Mouse (Mus musculus) heart, postnatal 36 days (tissue): ENCODE results near the gene Vav3. TPM values are rescaled to one million over a fixed set of nuclear protein-coding genes. Genes with fewer than 3 reads are reported as not detected.

Experiments used
- DNase-seq, 2 experiments: peaks; one replicate each; pipeline ENCODE4 v3.0.0; 2021 to 2022
- intact Hi-C: fragments of 180-260 bp; cut with DNase I; formaldehyde crosslinking; loops from one replicate; pipeline ENCODE4 v1.15.1; 2025
- total RNA-seq, 2 experiments: library from RNA; stranded (reverse); gene quantifications; 2 replicates each; pipeline ENCODE4 v1.2.3; 2021

The Vav3 gene
- total RNA-seq, 2 experiments from 2014 or later: 5.9 to 6.4 TPM

DNA sequence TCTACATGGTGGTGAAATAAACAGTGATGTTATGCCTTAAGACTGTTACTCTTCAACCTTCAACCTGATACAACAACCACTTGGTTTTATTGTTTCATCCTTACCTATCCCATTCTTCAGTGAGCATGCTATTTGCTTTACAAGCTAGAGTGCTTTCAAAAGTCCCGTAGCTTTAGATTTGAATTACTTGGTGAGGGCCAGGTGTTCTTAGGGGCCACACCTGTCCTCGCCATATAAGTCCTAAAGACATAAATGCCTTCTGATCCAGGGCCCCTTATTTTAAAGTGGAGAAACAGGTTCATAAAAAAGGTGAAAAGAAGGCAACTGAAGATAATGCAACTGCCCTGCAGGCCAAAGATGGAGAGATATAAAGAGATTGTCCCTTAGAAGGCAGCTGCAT lies 224.0 kb downstream of the Vav3 start:
- no peak for DNase-seq
- intact Hi-C loops: no loop called here

DNA sequence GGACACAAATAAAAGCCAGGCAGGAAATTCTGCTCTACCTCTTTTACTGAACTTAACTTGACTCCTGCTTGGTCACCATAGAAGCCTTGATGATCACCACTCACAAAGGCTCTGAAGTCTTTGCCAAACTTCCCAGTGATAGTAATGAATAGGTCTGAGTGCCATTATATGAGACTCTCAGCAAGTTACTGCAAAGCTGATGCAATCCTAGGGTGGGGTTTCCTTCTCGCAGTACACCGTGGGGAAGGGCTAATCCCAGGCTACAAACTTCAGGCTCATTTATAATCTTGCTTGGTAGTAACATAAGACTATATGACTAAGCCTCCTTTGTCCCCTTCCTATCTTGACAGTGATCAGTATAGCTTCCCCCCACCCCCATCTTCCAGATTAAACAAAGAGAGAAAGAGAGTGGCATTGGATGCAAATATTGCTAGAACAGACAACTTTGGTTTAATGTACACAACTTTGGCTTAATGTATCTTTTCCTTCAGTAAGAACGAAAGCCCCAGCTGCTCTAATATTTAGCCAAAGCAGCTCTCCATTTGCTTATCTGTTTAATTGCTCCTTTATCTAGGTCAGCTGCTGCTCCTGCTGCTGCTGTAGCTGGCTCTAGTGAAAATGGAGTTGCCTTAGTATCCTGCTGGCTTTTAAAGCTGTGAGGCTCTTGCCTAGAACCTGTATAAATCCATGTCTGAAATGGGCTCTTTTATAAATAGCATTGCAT lies 228.3 kb downstream of the Vav3 start:
- intact Hi-C loops: no loop called here
- DNase-seq: peak in 1 of 2 experiments; percentile 6

DNA sequence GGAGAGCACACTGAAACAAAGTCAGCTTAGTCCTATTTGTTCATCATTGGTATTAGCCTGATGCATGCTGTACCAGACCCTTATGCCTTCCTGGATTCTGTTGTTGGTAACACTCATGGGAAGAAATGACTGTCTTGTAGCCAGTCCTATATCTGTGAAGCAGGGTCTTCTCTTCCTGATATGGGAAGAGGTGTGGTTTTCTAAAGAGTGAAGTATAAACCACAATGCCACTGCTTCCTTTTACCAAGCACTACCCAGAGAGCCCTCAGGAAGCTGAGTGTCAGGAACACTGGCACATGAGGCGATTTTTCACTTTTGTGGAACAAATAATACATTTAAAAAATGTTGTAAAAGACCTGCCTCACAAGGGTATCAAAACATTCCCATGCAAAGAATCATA lies 231.0 kb downstream of the Vav3 start:
- no peak for DNase-seq
- intact Hi-C loops: no loop called here

DNA sequence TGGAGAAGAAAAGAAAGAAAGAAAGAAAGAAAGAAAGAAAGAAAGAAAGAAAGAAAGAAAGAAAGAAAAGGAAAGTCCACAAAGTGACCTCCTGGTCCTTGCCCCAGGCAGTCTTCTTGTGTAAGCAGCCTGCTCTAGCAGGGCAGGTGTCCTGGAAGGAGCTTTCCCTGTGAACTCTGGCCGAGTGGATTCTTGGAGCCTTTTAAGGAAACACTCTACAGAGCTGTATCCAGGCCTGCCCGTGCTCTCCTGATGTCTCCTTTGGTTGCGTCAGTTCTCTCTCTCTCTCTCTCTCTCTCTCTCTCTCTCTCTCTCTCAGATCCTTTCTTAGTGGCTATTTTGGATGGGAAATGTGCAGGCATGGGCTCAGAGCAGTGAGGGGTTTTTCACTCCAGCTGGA lies 232.4 kb downstream of the Vav3 start:
- intact Hi-C loops: no loop called here
- no peak for DNase-seq

DNA sequence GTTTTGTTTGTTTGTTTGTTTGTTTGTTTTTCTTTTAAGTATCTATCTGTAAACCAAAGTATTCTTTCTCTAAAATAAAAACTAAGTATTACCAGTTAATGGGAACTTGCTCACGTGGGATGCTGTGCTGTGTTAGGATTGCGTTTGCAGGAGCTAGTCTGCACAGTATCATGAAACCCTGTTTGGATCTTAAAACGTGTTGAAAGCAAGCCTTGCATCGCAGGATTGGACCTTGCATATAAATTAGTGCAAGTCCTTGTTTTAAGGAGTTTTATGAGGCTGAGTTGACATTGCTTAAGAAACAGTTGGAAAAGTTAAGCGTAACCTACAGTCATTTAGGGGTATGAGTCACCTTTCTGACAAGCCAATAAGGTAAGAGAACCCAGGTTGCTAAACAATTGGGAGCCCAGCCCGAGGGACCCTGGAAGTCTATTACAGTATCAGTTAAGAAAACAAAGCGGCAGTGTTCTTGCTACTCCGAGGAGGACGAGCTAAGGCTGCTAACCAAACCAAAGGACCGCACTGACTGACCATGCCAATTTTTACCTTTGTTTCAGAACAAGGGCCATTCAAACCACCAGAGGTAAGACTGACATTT lies 233.2 kb downstream of the Vav3 start:
- intact Hi-C loops: no loop called here

DNA sequence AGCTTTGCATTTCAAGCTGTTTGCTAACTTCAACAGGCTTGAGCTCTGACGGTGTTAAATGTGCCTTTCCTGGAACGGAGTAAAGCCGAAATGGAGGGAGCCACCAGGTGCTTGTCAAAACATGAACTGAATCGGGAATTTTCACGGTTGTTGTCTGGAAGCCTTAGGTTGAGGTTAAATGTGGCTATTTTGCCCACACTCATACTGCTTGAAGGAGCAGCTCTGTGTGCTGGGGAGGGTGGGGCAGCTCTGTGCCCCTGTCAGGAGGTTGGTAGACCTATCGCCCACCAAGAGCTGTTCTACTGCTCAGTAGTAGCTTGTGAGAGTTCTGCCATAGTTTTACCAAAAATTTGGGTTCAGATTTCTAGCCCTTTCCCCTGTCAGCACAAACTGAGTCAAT lies 233.7 kb downstream of the Vav3 start:
- DNase-seq: no peak
- intact Hi-C loops: no loop called here

More for the DNA sequence above, 233.2 kb downstream of the Vav3 start:
- DNase-seq: no peak

DNA sequence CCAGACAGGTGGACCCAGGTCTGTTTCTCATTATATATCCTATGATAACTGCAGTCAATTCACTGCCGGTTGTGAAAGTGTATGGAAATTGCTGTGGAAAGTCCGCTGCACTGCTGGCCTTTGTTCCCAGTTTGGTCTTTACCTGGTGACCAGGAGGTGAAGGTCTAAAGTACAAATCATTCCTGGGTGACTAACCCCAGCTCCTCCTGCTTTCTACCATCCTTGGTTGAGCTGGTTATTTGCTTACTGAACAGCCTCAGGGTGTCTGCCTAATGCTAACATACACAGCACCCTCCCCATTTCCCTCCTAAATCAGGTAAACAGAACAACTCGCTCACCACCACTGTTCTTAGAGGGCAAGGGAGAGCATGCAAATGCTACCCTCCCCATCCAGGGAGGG lies 237.9 kb downstream of the Vav3 start:
- no peak for DNase-seq
- intact Hi-C loops: no loop called here

DNA sequence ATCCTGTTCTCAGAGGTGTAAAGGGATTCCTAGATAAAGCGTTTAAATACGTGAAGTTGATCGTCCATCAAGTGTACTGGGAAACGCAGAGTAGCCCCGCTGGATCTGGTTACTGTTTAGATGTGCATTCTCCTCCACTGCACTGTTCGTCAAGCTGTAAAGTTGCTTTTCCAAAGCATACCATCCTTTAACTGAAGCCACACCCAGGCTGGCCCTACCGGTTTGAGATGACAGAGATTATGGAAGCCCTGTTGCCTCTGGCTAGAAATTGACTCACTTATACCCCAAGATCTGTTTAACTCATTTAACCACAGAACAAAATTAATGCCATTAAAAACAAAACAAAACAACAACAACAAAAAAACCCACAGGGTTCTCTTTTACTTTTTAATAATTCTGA lies 238.5 kb downstream of the Vav3 start:
- intact Hi-C loops: no loop called here
- DNase-seq: no peak

DNA sequence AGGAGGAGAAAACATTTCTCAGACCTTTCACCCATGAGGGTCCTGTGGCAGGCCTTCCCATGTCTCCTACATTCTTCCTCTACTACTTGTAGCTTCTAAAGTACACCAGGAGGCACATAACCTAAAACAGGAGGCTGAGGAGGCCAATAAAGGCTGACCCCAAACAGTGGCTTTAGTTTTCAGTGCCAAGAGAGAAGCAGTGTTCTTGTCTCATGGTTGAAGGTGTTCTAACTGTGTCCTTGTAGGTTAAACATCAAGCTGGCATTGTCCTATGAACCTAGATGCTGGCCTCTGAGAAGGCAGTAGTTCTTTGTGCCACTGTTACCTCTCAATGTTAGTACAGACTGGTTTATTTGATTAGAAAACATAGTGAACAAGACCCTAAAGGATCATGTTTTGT lies 245.5 kb downstream of the Vav3 start:
- intact Hi-C loops: no loop called here
- no peak for DNase-seq

DNA sequence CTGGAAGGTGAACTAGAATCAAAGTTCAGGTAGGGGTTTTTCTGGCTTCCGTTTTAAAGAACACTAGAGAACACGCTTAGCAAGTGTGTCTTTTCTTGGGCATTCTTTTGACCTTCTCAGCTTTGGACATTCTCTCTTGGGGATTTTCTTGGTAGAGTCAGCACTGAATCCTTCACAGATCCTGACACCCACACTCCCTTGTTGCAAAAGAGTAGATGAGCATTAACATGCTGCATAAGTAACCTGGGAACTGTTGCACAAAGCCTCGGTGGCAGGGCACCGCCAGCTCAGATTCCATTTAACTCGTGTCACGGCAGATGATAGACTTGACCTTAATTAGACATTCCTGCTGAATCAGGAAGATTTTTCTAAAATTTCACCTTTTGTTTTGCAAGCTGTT lies 252.5 kb downstream of the Vav3 start:
- DNase-seq: no peak
- intact Hi-C loops: no loop called here

DNA sequence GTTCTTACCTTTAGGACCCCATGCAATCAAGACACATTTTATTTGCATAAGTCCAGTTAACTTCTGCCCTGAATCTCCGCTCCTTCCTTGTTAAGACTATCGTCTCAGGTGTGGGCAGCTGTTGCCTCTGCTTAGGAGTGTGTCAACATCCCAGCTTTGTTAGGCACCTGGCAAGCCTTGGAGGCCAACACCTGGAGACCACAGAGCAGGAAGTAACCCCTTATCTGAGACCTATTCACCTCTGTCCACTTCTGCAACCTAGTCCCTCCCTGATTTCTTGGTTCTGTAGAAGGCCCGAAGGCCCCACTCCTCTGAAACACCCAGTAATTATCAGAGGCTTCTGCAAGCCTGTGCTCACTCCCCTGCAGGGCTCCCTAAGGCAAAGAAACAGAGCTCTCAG lies 255.6 kb downstream of the Vav3 start:
- intact Hi-C loops: no loop called here
- no peak for DNase-seq

DNA sequence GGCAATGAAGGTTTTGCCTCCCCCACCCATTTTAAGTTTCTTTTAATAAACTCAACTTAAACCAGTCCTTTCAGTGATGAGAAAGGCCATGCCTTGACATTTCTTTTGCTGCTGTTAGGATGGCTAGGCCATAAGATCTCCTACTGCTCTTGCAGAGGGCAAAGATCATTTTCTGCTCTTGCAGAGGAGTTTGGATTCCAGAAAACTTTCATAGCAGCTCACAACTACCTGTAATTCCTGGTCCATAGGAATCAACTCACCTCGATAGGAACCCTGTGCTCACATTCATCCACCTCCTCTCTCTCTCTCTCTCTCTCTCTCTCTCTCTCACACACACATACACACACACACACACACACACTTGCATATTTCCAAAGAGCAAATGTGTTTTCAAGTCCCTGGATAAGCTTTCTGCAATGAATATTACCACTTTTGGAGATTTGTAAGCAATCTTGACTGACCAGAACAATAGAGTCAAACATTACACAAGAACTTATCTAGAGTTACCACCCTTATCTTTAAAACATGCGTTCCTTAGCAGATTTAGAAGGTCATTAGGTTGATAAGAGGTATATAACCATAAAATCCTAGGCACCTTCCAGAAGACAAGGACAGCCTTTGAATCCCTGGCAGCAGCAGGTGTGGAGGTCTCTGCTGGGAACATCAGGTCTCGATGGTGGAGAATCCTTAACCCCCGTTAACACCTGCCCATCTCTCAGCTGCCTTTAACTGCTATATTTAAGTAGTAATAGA lies 260.4 kb downstream of the Vav3 start:
- intact Hi-C loops: no loop called here
- DNase-seq: no peak

DNA sequence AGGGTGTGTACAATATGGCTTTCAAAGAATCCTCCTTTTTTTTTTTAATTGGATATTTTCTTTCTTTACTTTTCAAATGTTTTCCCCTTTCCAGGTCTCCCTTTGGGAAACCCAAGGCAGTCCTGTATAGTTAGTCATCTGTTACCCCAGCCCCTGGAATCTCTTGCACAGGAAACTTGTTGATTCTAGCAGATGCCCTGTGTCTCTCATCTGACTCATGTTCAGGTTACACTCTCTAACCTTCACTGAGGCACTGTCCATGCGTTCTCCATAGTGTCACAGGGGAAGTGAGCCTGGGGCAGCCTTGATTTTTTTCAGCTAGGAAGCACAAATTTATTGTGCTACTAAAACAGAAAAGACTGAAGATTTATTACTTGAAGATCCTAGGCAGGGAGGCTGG lies 262.3 kb downstream of the Vav3 start:
- intact Hi-C loops: no loop called here
- no peak for DNase-seq

DNA sequence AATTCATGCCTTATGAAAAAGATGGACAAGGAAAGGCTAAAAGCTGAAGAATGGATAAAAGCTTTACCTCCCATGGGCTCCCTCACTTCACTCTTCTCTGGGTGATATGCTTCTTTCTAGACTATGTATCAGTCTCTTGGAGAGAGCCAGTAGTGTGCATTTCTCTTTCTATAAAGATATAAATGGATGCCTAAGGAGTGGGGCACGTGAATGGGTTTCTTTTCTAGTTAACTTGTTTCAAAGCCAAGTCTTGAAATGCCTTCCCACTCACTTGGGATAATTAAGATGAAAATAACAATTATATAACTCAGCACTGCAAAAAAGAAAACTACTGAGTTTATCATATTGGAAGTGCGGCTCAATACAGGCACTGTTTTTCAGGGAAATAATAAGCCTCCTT lies 265.7 kb downstream of the Vav3 start:
- intact Hi-C loops: no loop called here
- no peak for DNase-seq

DNA sequence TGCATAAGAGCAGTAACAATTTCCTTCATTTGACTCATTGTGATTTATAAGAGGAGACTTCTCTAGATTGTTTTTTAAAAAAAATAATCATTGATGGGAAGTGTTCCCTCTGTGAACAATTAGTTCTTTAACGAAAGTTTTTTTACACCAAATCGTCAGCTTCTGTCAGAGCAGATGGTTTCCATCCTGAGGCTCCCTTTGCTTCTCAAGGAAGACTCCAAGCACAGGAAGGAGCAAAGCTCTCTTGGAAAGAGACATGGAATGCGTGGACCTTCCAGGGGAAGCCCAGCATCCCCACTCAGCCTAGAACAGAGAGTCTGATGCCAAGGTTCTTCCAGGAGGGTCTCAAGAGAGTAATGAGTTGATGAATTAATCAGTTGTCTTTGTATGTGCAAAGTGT lies 281.3 kb downstream of the Vav3 start:
- intact Hi-C loops: no loop called here
- DNase-seq: peak in 1 of 2 experiments; percentile 3

DNA sequence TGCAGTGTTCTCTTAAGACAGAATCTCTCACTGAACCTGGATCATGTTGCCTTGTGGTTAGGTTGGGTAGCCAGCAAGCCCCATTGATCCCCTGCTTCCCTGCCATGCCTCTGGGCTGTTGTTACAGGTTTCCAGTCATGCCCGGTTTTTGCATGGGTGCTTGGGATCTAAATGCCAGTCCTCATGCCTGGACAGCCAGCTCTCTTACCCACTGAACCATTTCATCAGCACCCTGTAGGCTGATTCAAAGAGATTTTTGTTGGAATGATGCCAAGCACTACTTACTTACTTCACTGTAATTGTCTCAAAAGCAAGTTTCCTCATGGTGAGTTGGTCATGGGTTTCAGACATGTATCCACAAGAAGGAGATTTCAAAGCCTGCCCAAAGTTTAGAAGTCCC lies 281.9 kb downstream of the Vav3 start:
- DNase-seq: no peak
- intact Hi-C loops: no loop called here

DNA sequence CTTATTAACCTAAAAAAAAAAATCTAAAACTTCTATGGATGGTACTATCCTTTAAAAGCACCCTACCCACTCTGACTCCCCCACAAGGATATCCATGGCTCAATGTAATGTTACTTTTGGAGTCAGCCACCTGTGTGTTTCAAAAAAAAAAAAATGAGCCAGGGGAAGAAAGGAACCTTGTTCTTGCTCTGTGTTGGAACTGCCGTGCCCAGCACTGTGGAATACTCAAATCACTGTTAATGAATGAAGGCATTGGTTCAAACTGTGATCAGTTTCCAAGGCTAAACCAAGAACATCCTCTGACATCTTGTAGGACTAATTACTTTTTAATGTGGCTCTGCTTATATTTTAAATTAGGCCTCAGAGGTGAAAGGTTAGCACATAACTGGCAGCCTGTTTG lies 282.4 kb downstream of the Vav3 start:
- intact Hi-C loops: no loop called here

DNA sequence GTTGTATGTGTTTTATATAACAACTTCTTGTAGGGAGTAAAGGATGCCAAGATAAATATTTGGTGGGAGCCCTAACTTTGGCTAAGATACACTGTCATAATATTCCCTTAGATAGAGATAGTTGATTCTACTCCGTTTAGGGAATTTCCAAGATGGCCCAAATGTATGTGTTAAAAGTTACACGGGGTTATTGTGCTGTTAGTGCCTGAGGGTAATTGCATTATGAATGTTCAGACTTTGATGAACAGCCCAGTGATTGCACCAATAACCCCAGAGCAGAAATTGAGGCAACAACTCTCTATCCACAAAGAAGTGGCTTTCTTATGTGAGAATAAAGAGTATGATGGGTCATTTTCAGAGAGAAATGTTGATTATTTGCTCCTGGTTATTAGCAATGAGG lies 283.3 kb downstream of the Vav3 start:
- intact Hi-C loops: no loop called here

More for the DNA sequence above, 282.4 kb downstream of the Vav3 start:
- no peak for DNase-seq

DNA sequence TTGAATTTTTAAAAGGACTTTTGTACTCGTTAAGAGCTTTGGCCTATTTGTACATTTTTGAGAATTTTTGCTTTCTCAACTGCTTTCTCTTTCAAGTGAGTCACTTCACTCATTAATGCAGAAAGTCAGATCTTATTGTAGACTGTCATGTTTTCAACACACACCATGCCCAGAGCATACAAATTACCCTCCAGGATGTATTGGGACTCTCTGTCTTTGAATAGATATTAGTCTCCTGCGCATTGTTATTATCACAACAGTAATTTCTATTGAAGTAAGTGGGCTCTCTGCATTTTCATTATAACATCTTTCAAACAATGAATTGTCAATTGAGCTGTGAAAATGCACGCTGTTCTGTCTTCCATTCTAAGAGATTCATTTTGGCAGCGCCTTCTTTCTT lies 295.6 kb downstream of the Vav3 start:
- no peak for DNase-seq
- intact Hi-C loops: no loop called here

More for the DNA sequence above, 283.3 kb downstream of the Vav3 start:
- no peak for DNase-seq

DNA sequence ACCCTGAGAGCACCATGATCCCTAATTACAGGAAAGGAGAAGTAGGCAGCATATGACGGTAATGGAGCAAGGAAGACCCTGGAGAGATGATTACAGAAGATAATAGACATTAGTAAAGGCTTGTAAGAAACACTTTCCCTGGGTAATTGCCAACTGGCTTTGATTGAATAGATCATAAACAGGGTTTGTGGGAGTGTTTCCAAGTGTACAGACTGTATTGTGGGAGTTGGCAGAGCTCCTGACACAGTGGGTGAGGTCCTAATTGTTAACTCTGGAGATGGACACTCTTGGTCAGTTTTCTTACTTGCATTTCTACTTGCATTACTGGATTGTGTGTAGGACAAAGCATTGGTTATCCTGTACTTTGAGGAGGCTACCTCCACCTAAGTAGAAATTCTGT lies 298.9 kb downstream of the Vav3 start:
- intact Hi-C loops: no loop called here
- no peak for DNase-seq

DNA sequence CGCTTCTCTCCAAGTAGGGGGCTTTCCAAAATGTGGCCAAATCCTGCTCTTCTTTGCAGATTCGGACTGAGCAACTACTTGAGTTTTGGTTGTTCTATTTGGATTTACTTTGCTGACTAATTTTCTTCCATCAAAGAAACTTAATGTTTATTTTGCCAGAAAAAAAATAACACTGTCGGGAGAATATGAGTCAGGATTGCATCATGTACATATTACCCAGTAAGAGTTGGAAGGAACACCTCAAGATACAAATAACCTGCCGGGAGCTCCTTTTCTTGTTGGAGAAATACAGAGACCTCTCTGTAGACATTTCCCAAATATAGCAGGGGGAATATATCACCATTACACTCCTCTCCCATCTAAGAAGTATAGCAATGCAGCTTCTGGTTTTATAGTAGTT lies 300.3 kb downstream of the Vav3 start:
- no peak for DNase-seq
- intact Hi-C loops: no loop called here

DNA sequence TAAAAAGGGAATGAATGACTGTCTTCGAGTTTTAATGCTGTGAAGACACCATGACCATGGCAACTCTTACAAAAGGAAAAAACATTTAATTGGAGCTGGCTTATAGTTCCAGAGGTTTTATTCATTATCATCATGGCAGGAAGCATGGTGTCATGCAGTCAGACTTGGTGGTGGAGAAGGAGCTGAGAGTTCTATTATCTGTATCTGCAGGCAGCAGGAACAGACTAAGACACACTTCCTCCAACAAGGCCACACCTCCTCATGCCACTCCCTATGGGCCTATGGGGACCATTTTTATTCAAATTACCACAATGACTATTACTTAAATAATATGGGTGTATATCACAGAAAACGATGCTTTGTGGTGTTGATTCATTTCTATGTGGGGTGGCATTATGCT lies 307.8 kb downstream of the Vav3 start:
- intact Hi-C loops: no loop called here
- no peak for DNase-seq
